Mouse (Mus musculus): ENCODE measurements around the gene Klk8. TPM values are rescaled to one million over a fixed set of nuclear protein-coding genes. Genes with fewer than 3 reads are reported as not detected.

Gene Klk8
- polyA plus RNA-seq, 1 experiment: 12.7 TPM

DNA sequence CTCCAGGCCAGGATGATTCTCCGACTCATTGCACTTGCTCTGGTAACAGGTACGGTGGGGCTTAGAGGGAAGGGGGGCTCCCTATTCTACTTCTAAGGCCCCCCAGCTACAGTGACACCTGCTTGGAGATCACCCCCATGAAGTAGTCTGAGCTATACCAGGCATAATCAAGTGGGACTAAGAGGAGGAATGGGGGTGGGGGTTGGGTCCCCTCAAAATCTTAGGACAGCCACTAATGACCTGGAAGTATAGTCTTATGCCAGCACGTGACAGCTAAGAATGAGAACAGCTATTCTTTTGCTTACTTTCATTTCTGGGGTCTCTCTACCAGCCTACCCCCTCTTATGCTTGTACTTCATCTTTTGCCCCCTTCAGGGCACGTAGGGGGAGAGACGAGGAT is 20.9 kb upstream of the Klk8 start:
- H3K9ac ChIP-seq (ENCODE audit: low read depth, poor library complexity, severe bottlenecking): no peak overlapping the region
- H3K4me1 ChIP-seq (ENCODE audit: control insufficient read depth, insufficient read depth, low read length): peaks cover 12% of the 10 kb centered on the region
- H3K27ac ChIP-seq (ENCODE audit: insufficient read depth, low read length): no peak overlapping the region
- no peaks in the 10 kb centered on the region for H3K27me3 ChIP-seq (ENCODE audit: control insufficient read depth, insufficient read depth, low read length, poor library complexity, severe bottlenecking)
- no peak overlapping the region for H3K4me3 ChIP-seq (ENCODE audit: low read depth, low read length)
- TF ChIP-seq CTCF (IDR thresholded peaks at IDR 0.05; ENCODE audit: low read depth, low read length) (no peak), EP300 (IDR thresholded peaks at IDR 0.05; ENCODE audit: insufficient read depth, low read depth, low read length) (no peak)
- no peaks in the 10 kb centered on the region for H3K9me3 ChIP-seq (replicated peaks; ENCODE audit: control insufficient read depth, insufficient read depth, low read length, poor library complexity, severe bottlenecking)
- no peaks in the 10 kb centered on the region for H3K36me3 ChIP-seq (ENCODE audit: control insufficient read depth, insufficient read depth, low read length, poor library complexity, severe bottlenecking)

DNA sequence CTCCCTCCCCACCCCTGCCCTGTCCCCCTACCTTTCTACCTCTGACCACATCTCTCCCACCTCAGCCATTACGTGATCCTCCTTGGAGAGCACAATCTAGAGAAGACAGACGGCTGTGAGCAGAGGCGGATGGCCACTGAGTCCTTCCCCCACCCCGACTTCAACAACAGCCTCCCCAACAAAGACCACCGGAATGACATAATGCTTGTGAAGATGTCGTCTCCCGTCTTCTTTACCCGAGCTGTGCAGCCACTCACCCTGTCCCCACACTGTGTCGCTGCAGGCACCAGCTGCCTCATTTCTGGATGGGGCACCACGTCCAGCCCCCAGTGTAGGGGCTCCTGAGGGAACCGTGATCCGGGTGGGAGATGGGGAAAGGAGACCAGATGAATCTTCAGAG is 20.0 kb upstream of the Klk8 start:
- no peaks in the 10 kb centered on the region for H3K27me3 ChIP-seq (ENCODE audit: control insufficient read depth, insufficient read depth, low read length, poor library complexity, severe bottlenecking)
- peaks cover 12% of the 10 kb centered on the region for H3K4me1 ChIP-seq (ENCODE audit: control insufficient read depth, insufficient read depth, low read length)
- H3K27ac ChIP-seq (ENCODE audit: insufficient read depth, low read length): no peak overlapping the region
- no peak overlapping the region for H3K9ac ChIP-seq (ENCODE audit: low read depth, poor library complexity, severe bottlenecking)
- TF ChIP-seq EP300 (IDR thresholded peaks at IDR 0.05; ENCODE audit: insufficient read depth, low read depth, low read length) (no peak), POLR2A (IDR thresholded peaks at IDR 0.05; ENCODE audit: insufficient read depth, low read length) (no peak), CTCF (IDR thresholded peaks at IDR 0.05; ENCODE audit: low read depth, low read length) (no peak)
- no peaks in the 10 kb centered on the region for H3K36me3 ChIP-seq (ENCODE audit: control insufficient read depth, insufficient read depth, low read length, poor library complexity, severe bottlenecking)
- H3K4me3 ChIP-seq (ENCODE audit: low read depth, low read length): no peak overlapping the region
- H3K9me3 ChIP-seq (replicated peaks; ENCODE audit: control insufficient read depth, insufficient read depth, low read length, poor library complexity, severe bottlenecking): no peaks in the 10 kb centered on the region

DNA sequence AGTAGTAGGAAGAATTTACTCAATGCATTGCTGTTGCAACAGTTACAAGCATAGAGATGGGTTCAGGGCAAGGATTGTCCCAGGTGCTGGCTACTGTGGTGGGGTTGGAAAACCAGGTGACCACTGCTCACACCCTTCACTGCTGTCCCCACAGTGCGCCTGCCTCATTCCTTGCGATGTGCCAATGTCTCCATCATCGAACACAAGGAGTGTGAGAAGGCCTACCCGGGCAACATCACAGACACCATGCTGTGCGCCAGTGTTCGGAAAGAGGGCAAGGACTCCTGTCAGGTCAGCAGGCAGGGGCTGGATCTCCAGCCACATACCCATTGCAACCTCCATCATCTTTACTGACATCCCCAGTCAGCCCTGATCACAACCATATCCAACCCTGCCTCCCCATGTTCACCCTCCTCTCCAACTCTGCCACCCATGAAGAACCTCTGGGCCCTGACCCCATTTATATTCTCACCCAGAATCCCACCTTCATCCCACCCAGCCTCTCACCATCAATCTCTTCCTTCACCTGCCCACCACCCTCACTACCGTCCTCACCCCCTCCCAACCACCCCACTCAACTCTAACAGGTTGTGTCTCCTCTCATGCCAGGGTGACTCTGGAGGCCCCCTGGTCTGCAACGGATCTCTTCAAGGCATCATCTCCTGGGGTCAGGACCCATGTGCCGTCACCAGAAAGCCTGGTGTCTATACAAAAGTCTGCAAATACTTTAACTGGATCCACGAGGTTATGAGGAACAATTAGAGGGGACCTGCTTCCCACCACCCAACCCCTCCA is 19.0 kb upstream of the Klk8 start:
- Histone ChIP-seq H3K27ac (ENCODE audit: insufficient read depth, low read length) (no peak overlapping the region), H3K27me3 (ENCODE audit: control insufficient read depth, insufficient read depth, low read length, poor library complexity, severe bottlenecking) (no peaks in the 10 kb centered on the region), H3K4me3 (ENCODE audit: low read depth, low read length) (no peak overlapping the region), H3K9me3 (replicated peaks; ENCODE audit: control insufficient read depth, insufficient read depth, low read length, poor library complexity, severe bottlenecking) (no peaks in the 10 kb centered on the region), H3K36me3 (ENCODE audit: control insufficient read depth, insufficient read depth, low read length, poor library complexity, severe bottlenecking) (no peaks in the 10 kb centered on the region), H3K9ac (ENCODE audit: low read depth, poor library complexity, severe bottlenecking) (no peak overlapping the region), H3K4me1 (ENCODE audit: control insufficient read depth, insufficient read depth, low read length) (peaks cover 12% of the 10 kb centered on the region)
- no peak for TF ChIP-seq POLR2A (IDR thresholded peaks at IDR 0.05; ENCODE audit: insufficient read depth, low read length)
- no peak for TF ChIP-seq CTCF (IDR thresholded peaks at IDR 0.05; ENCODE audit: low read depth, low read length)
- TF ChIP-seq EP300 (IDR thresholded peaks at IDR 0.05; ENCODE audit: insufficient read depth, low read depth, low read length): no peak

DNA sequence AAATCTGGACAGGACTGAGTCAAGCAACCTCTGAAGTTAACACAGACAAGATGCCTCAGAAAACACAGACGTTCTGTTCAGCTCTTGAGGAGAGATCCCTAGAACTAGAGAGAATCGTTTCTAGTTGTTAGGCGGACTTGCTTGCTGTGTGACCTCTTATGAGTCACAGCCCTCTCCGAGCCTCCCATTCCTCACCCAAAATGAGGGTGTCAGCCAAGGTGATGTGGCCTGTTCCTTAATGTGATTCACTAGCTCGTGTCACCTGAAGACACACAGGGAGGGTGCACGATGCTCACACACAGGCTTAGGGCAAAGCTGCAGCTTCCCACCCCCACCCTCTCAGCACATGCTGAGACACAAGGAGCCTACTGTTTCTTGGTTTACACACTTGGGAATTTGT is 17.1 kb upstream of the Klk8 start:
- no peaks in the 10 kb centered on the region for H3K27me3 ChIP-seq (ENCODE audit: control insufficient read depth, insufficient read depth, low read length, poor library complexity, severe bottlenecking)
- peaks cover 12% of the 10 kb centered on the region for H3K4me1 ChIP-seq (ENCODE audit: control insufficient read depth, insufficient read depth, low read length)
- H3K36me3 ChIP-seq (ENCODE audit: control insufficient read depth, insufficient read depth, low read length, poor library complexity, severe bottlenecking): no peaks in the 10 kb centered on the region
- no peak overlapping the region for H3K4me3 ChIP-seq (ENCODE audit: low read depth, low read length)
- no peak overlapping the region for H3K27ac ChIP-seq (ENCODE audit: insufficient read depth, low read length)
- H3K9me3 ChIP-seq (replicated peaks; ENCODE audit: control insufficient read depth, insufficient read depth, low read length, poor library complexity, severe bottlenecking): no peaks in the 10 kb centered on the region
- H3K9ac ChIP-seq (ENCODE audit: low read depth, poor library complexity, severe bottlenecking): no peak overlapping the region
- TF ChIP-seq EP300 (IDR thresholded peaks at IDR 0.05; ENCODE audit: insufficient read depth, low read depth, low read length) (no peak), CTCF (IDR thresholded peaks at IDR 0.05; ENCODE audit: low read depth, low read length) (no peak), POLR2A (IDR thresholded peaks at IDR 0.05; ENCODE audit: insufficient read depth, low read length) (no peak)

DNA sequence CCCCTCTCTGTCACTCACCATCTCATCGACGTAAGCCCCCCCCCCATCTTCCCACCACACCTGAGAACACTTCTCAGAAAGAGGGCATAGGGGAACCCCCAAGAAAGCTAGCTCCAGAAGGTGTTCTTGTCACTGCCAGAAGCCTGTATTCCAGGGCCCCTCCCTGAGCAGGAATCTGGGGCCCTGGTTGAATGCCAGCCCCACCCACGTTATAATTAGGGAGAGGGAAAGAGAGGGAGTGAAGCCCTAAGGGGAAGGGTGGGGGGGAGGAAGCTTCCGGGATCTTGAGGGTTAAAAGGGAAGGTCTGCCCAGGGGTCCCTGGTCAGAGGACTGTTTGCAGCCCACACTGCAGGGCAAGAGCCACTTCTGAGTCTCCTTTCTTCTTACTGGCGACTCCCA is 16.6 kb upstream of the Klk8 start, which contains the start of gene Klk10:
Gene Klk10 (plus strand): TSS at position 290 of the 400 bp plus-strand sequence.
- peaks cover 10% of the 10 kb centered on the region for H3K4me1 ChIP-seq (ENCODE audit: control insufficient read depth, insufficient read depth, low read length)
- no peaks in the 10 kb centered on the region for H3K36me3 ChIP-seq (ENCODE audit: control insufficient read depth, insufficient read depth, low read length, poor library complexity, severe bottlenecking)
- no peaks in the 10 kb centered on the region for H3K27me3 ChIP-seq (ENCODE audit: control insufficient read depth, insufficient read depth, low read length, poor library complexity, severe bottlenecking)
- H3K27ac ChIP-seq (ENCODE audit: insufficient read depth, low read length): no peak within 1 kb of the TSS
- no peak within 1 kb of the TSS for H3K9ac ChIP-seq (ENCODE audit: low read depth, poor library complexity, severe bottlenecking)
- no peaks in the 10 kb centered on the region for H3K9me3 ChIP-seq (replicated peaks; ENCODE audit: control insufficient read depth, insufficient read depth, low read length, poor library complexity, severe bottlenecking)
- TF ChIP-seq EP300 (IDR thresholded peaks at IDR 0.05; ENCODE audit: insufficient read depth, low read depth, low read length) (no peak), CTCF (IDR thresholded peaks at IDR 0.05; ENCODE audit: low read depth, low read length) (no peak), POLR2A (IDR thresholded peaks at IDR 0.05; ENCODE audit: insufficient read depth, low read length) (no peak)
- no peak within 1 kb of the TSS for H3K4me3 ChIP-seq (ENCODE audit: low read depth, low read length)

DNA sequence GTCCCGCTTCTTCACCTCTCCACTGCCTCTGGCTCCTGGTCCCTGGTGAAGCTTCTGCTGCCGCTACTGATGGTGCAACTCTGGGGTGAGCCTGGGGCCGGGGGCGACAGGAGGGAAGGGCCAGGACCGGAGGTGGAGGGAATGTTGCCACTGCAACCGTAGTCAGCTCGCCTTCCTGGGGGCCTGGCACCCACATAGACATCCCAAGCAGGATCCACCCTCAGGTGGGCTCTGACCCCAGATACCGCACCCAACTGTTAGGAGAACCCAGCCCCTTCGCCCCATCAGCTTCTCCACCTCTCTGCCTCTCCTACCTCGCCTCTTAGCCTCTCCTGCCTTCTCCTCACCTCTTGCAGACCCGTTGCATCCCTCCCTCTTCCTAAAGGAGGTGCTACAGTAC is 15.8 kb upstream of the Klk8 start:
- H3K36me3 ChIP-seq (ENCODE audit: control insufficient read depth, insufficient read depth, low read length, poor library complexity, severe bottlenecking): no peaks in the 10 kb centered on the region
- no peak for TF ChIP-seq EP300 (IDR thresholded peaks at IDR 0.05; ENCODE audit: insufficient read depth, low read depth, low read length)
- no peak for TF ChIP-seq POLR2A (IDR thresholded peaks at IDR 0.05; ENCODE audit: insufficient read depth, low read length)
- no peak for TF ChIP-seq CTCF (IDR thresholded peaks at IDR 0.05; ENCODE audit: low read depth, low read length)
- H3K4me1 ChIP-seq (ENCODE audit: control insufficient read depth, insufficient read depth, low read length): peaks cover 9% of the 10 kb centered on the region
- no peak overlapping the region for H3K9ac ChIP-seq (ENCODE audit: low read depth, poor library complexity, severe bottlenecking)
- H3K9me3 ChIP-seq (replicated peaks; ENCODE audit: control insufficient read depth, insufficient read depth, low read length, poor library complexity, severe bottlenecking): no peaks in the 10 kb centered on the region
- H3K27ac ChIP-seq (ENCODE audit: insufficient read depth, low read length): no peak overlapping the region
- no peak overlapping the region for H3K4me3 ChIP-seq (ENCODE audit: low read depth, low read length)
- H3K27me3 ChIP-seq (ENCODE audit: control insufficient read depth, insufficient read depth, low read length, poor library complexity, severe bottlenecking): no peaks in the 10 kb centered on the region
